Mouse (Mus musculus): ENCODE data around the gene Them7.

Gene Them7

GRCm38 (mm10) chr2:105375705-105376104, 151.6 kb downstream of the Them7 start:
- DNase-seq (ENCODE audit: low spot score), result no peak

- no peak for DNase-seq (ENCODE audit: low spot score)
Measured at GRCm38 (mm10) chr2:105379682-105380081, 155.6 kb downstream of the Them7 start.

- DNase-seq (ENCODE audit: low spot score), result no peak
Measured at GRCm38 (mm10) chr2:105380757-105381319, 156.7 kb downstream of the Them7 start.

- no peak for DNase-seq (ENCODE audit: low spot score)
Measured at GRCm38 (mm10) chr2:105383063-105383462, 158.9 kb downstream of the Them7 start.

- DNase-seq (ENCODE audit: low spot score), result no peak
Measured at GRCm38 (mm10) chr2:105384998-105385397, 160.9 kb downstream of the Them7 start.

- DNase-seq (ENCODE audit: low spot score), result no peak
Measured at GRCm38 (mm10) chr2:105386418-105386817, 162.3 kb downstream of the Them7 start.

- no peak for DNase-seq (ENCODE audit: low spot score)
Measured at GRCm38 (mm10) chr2:105389007-105389890, 165.1 kb downstream of the Them7 start.

GRCm38 (mm10) chr2:105390653-105391413, 166.7 kb downstream of the Them7 start:
- no peak for DNase-seq (ENCODE audit: low spot score)

- no peak for DNase-seq (ENCODE audit: low spot score)
Measured at GRCm38 (mm10) chr2:105391414-105391784, 167.3 kb downstream of the Them7 start.

GRCm38 (mm10) chr2:105392514-105392913, 168.4 kb downstream of the Them7 start:
- DNase-seq (ENCODE audit: low spot score), result no peak

- DNase-seq (ENCODE audit: low spot score), result no peak
Measured at GRCm38 (mm10) chr2:105394375-105394774, 170.3 kb downstream of the Them7 start.

- DNase-seq (ENCODE audit: low spot score), result no peak
Measured at GRCm38 (mm10) chr2:105396066-105396465, 171.9 kb downstream of the Them7 start.

- no peak for DNase-seq (ENCODE audit: low spot score)
Measured at GRCm38 (mm10) chr2:105397446-105398211, 173.5 kb downstream of the Them7 start.

GRCm38 (mm10) chr2:105398636-105399084, 174.5 kb downstream of the Them7 start:
- DNase-seq (ENCODE audit: low spot score), result peak; percentile 47

- peak; percentile 71 for DNase-seq (ENCODE audit: low spot score)
Measured at GRCm38 (mm10) chr2:105399085-105399891, 175.2 kb downstream of the Them7 start, which contains the start of gene Rcn1. Gene Rcn1 (minus strand): TSS chr2:105399319.

GRCm38 (mm10) chr2:105400558-105400957, 176.4 kb downstream of the Them7 start:
- DNase-seq (ENCODE audit: low spot score), result no peak

GRCm38 (mm10) chr2:105402180-105402579, 178.1 kb downstream of the Them7 start:
- no peak for DNase-seq (ENCODE audit: low spot score)

GRCm38 (mm10) chr2:105408511-105408910, 184.4 kb downstream of the Them7 start:
- DNase-seq (ENCODE audit: low spot score), result no peak

GRCm38 (mm10) chr2:105409253-105409652, 185.1 kb downstream of the Them7 start:
- no peak for DNase-seq (ENCODE audit: low spot score)

- no peak for DNase-seq (ENCODE audit: low spot score)
Measured at GRCm38 (mm10) chr2:105414309-105414708, 190.2 kb downstream of the Them7 start.

Data from urinary bladder, postnatal 25 days (tissue).